Comparison of ENCODE assay signal across 8 mouse cellular contexts in genomic region chr13:4608961-4609409, GRCm38 (mm10). TPM values are rescaled to one million over a fixed set of nuclear protein-coding genes. Genes with fewer than 3 reads are reported as not detected.
A peak's percentile ranks its signal among the peaks of the same experiment; 100 is the strongest.
DNase-seq lines count a peak whose midpoint lies in the region; ATAC-seq and TF ChIP-seq lines count a peak whose summit lies in the region.

Gene Akr1e1 (minus strand): TSS chr13:4609174.

- peak within 1 kb of the TSS; percentile 74 for H3K9ac ChIP-seq in forebrain, embryonic 16.5 days (replicated peaks; ENCODE audit: low read depth, low read length)
- peak within 1 kb of the TSS; percentile 52 for H3K9ac ChIP-seq in lung, embryonic 14.5 days

- peak within 1 kb of the TSS; percentile 64 for H3K27ac ChIP-seq in forebrain, embryonic 16.5 days (ENCODE audit: low read length)
- H3K27ac ChIP-seq in layer of hippocampus, adult 2 months, result peak within 1 kb of the TSS; percentile 88
- peak within 1 kb of the TSS; percentile 52; the same call in 1 of the 2 replicates for H3K27ac ChIP-seq in lung, embryonic 14.5 days (ENCODE audit: low read depth)
- H3K27ac ChIP-seq in olfactory bulb, adult 2 months (ENCODE audit: insufficient read depth, low read depth, low read length), result peak within 1 kb of the TSS; percentile 38; the same call in 1 of the 2 replicates
- H3K27ac ChIP-seq in thymus, adult 2 months (ENCODE audit: control insufficient read depth, insufficient read depth, low read length), result no peak within 1 kb of the TSS

- no peak for TF ChIP-seq CTCF in G1E (IDR thresholded peaks at IDR 0.05; ENCODE audit: low read depth, low read length)
- no peak for TF ChIP-seq CTCF in layer of hippocampus, adult 2 months (conservative IDR thresholded peaks at IDR 0.05)
- TF ChIP-seq CTCF in lung, embryonic 14.5 days (IDR thresholded peaks at IDR 0.05; ENCODE audit: low read depth), result no peak
- TF ChIP-seq CTCF in olfactory bulb, adult 2 months (IDR thresholded peaks at IDR 0.05; ENCODE audit: insufficient read depth, low read depth, low read length), result no peak
- no peak for TF ChIP-seq CTCF in thymus, adult 2 months (IDR thresholded peaks at IDR 0.05; ENCODE audit: borderline replicate concordance, control insufficient read depth, extremely low read depth, insufficient read depth, low read length, poor library complexity)

- H3K27me3 ChIP-seq in G1E (ENCODE audit: insufficient read depth, low read length), result no peaks in the 10 kb centered on the region
- H3K27me3 ChIP-seq in forebrain, embryonic 16.5 days (replicated peaks; ENCODE audit: control insufficient read depth, insufficient read depth, low read length), result no peaks in the 10 kb centered on the region
- no peaks in the 10 kb centered on the region for H3K27me3 ChIP-seq in lung, embryonic 14.5 days (ENCODE audit: insufficient read depth, low read length)
- H3K27me3 ChIP-seq in thymus, adult 2 months (ENCODE audit: control insufficient read depth, insufficient read depth, low read length), result no peaks in the 10 kb centered on the region

- H3K4me2 ChIP-seq in forebrain, embryonic 16.5 days (ENCODE audit: low read length), result peak within 1 kb of the TSS; percentile 57
- peak within 1 kb of the TSS; percentile 60 for H3K4me2 ChIP-seq in lung, embryonic 14.5 days

- intact Hi-C loops in heart, postnatal 36 days (cut with DNase I), result no loop called here

- peak; percentile 100 for ATAC-seq in G1E (ENCODE audit: extremely low read depth, insufficient number of reproducible peaks, low FRiP score, poor library complexity, severe bottlenecking)
- ATAC-seq in forebrain, embryonic 16.5 days, result peak; percentile 100
- peak; percentile 100 for ATAC-seq in lung, embryonic 14.5 days (ENCODE audit: insufficient read depth)

- DNase-seq in G1E (ENCODE audit: low spot score), result peak; percentile 93
- peak; percentile 86 to 94 for DNase-seq in cerebellum, adult 18-20 months
- peak; percentile 78 to 88 for DNase-seq in heart, postnatal 36 days
- DNase-seq in layer of hippocampus, adult 2 months (ENCODE audit: low spot score in 2 of 2), result peak; percentile 86 to 95
- peak; percentile 96 for DNase-seq in lung, embryonic 14.5 days
- peak; percentile 59 for DNase-seq in thymus, adult 2 months

- no peaks in the 10 kb centered on the region for H3K9me3 ChIP-seq in G1E (replicated peaks)
- H3K9me3 ChIP-seq in forebrain, embryonic 16.5 days (ENCODE audit: control insufficient read depth, low read length), result no peaks in the 10 kb centered on the region
- H3K9me3 ChIP-seq in lung, embryonic 14.5 days (ENCODE audit: low read depth, low read length), result no peaks in the 10 kb centered on the region

- H3K4me3 ChIP-seq in G1E (ENCODE audit: low read depth, low read length), result peak within 1 kb of the TSS; percentile 72
- H3K4me3 ChIP-seq in forebrain, embryonic 16.5 days (replicated peaks; ENCODE audit: low read length), result peak within 1 kb of the TSS; percentile 70
- H3K4me3 ChIP-seq in layer of hippocampus, adult 2 months, result peak within 1 kb of the TSS; percentile 77
- H3K4me3 ChIP-seq in lung, embryonic 14.5 days (ENCODE audit: low read depth, low read length), result peak within 1 kb of the TSS; percentile 48
- peak within 1 kb of the TSS; percentile 64 for H3K4me3 ChIP-seq in olfactory bulb, adult 2 months (ENCODE audit: insufficient read depth, low read depth, low read length)
- H3K4me3 ChIP-seq in thymus, adult 2 months (ENCODE audit: control insufficient read depth, insufficient read depth, low read length), result peak within 1 kb of the TSS; percentile 50

- WGBS in forebrain, embryonic 16.5 days, result 6% methylated on average over 10 of the region's 10 CpGs
- 5% methylated on average over 10 of the region's 10 CpGs for WGBS in lung, embryonic 14.5 days
- 2% methylated on average over 10 of the region's 10 CpGs for WGBS in olfactory bulb, adult 2 months
- 9% methylated on average over 10 of the region's 10 CpGs for WGBS in thymus, adult 2 months

- TF ChIP-seq POLR2A in olfactory bulb, adult 2 months (IDR thresholded peaks at IDR 0.05; ENCODE audit: insufficient read depth, low read depth, low read length), result peak; percentile 53; the same call in 1 of the 2 replicates
- TF ChIP-seq POLR2A in thymus, adult 2 months (IDR thresholded peaks at IDR 0.05; ENCODE audit: control insufficient read depth, extremely low read depth, insufficient read depth, low read length, poor library complexity), result no peak

- H3K4me1 ChIP-seq in G1E (ENCODE audit: insufficient read depth, low read depth, low read length), result no peaks in the 10 kb centered on the region
- H3K4me1 ChIP-seq in forebrain, embryonic 16.5 days (replicated peaks; ENCODE audit: control insufficient read depth, insufficient read depth, low read length), result 0 out of 2 replicates have a peak, but pooled peaks cover 2% of the 10 kb centered on the region
- H3K4me1 ChIP-seq in lung, embryonic 14.5 days (ENCODE audit: insufficient read depth), result no peaks in the 10 kb centered on the region
- H3K4me1 ChIP-seq in olfactory bulb, adult 2 months (ENCODE audit: control insufficient read depth, insufficient read depth, low read length), result no peaks in the 10 kb centered on the region
- H3K4me1 ChIP-seq in thymus, adult 2 months (replicated peaks; ENCODE audit: control insufficient read depth, insufficient read depth, low read length), result no peaks in the 10 kb centered on the region

- H3K36me3 ChIP-seq in G1E (replicated peaks), result peaks cover 15% of the 10 kb centered on the region
- H3K36me3 ChIP-seq in forebrain, embryonic 16.5 days (ENCODE audit: control insufficient read depth, insufficient read depth), result no peaks in the 10 kb centered on the region
- H3K36me3 ChIP-seq in lung, embryonic 14.5 days (ENCODE audit: insufficient read depth), result no peaks in the 10 kb centered on the region
- no peaks in the 10 kb centered on the region for H3K36me3 ChIP-seq in thymus, adult 2 months (ENCODE audit: control insufficient read depth, insufficient read depth, low read length)

RNA-seq across cellular contexts. Expression of gene Akr1e1, which starts in this region (rescaled TPM):
- total RNA-seq in G1E (2014; fragmentation: Nextera tagmentation) (96.4 and 128 TPM in 2 replicates), G1E (2017) (13.4 and 22.3 TPM in 2 replicates)
- 1.4 and 1.6 TPM in 2 replicates for polyA plus RNA-seq in G1E (2012)
- 45.3 and 48.0 TPM in 2 replicates for polyA plus RNA-seq in forebrain, embryonic 16.5 days (2015; fragmentation: Nextera tagmentation; extraction: Ambion mirVana)
- 10 to 100 TPM; 17.2 to 19.8 TPM for total RNA-seq in heart, postnatal 36 days (2021)
- total RNA-seq in layer of hippocampus, adult 2 months (2021), result 10 to 100 TPM; 18.1 to 24.7 TPM
- 38.8 and 42.3 TPM in 2 replicates for polyA plus RNA-seq in lung, embryonic 14.5 days (2014; fragmentation: Nextera tagmentation; extraction: Ambion mirVana)
- polyA plus RNA-seq in olfactory bulb, adult 2 months (2012; ENCODE audit: insufficient read depth, insufficient read length, low replicate concordance, missing spikeins), result not detected in 2 replicates
- 0.62 and 1.0 TPM in 2 replicates for polyA plus RNA-seq in thymus, adult 2 months (2012; rRNA removed)

Comparison
In these comparisons a context has a peak if more than half of its experiments do, and no peak if none do; other contexts are left out.
1. RNA of gene Akr1e1 (polyA plus RNA-seq): 45.3 to 48.0 TPM in forebrain, embryonic 16.5 days and 38.8 to 42.3 TPM in lung, embryonic 14.5 days; 1.4 to 1.6 TPM in G1E, 0.62 to 1.0 TPM in thymus, adult 2 months and not detected in olfactory bulb, adult 2 months; every median in the first group is over 10 times any median in the second.
2. Peak in every context shown above with its lines, with median percentiles within 50 percentile points of each other: ATAC-seq, DNase-seq and H3K4me3 ChIP-seq.